In genomic region chr11:93039325-93039724, GRCm38 (mm10) we compare ENCODE assay signal across 12 mouse cellular contexts.
"Had no signal": no experiment of that assay in that cellular context is flagged by ENCODE, and none has a peak within 500 bp of the region (broad histone marks: within the 10 kb centered on the region; RNA-seq: fewer than 3 reads in every experiment).

No protein-coding gene starts in this region.

- DNase-seq: retina, postnatal 1 day; right cerebral cortex, adult 18-20 months; right cerebral cortex, postnatal 14 days; right cerebral cortex, postnatal 25 days; right cerebral cortex, postnatal 4 days; spleen, adult 18-20 months; thymus, adult 18-20 months; thymus, adult 2 months; thymus, postnatal 14 days; thymus, postnatal 25 days; thymus, postnatal 36 days; thymus, postnatal 4 days had no signal
